Mouse (Mus musculus) embryonic facial prominence, embryonic 14.5 days (tissue): ENCODE results near the gene Tnp1. TPM values are rescaled to one million over a fixed set of nuclear protein-coding genes. Genes with fewer than 3 reads are reported as not detected.

Experiments used
- ATAC-seq: fragments of 200-750 bp; cut with Nextera tagmentation; 2 replicates; pipeline ENCODE4 v1.8.0; 2017; ENCODE audit warnings: low read depth, moderate number of reproducible peaks, moderate TSS enrichment
- DNase-seq: peaks from one replicate; pipeline ENCODE4 v3.0.0-alpha.2; 2015; ENCODE audit warnings: low spot score
- H3K27ac ChIP-seq: fragments of 300-500 bp; sonication (generic); replicated peaks from 2 replicates; pipeline ENCODE4 v1.5.1; 2014; ENCODE audit warnings: low read depth, mild to moderate bottlenecking, low read length, moderate library complexity
- H3K27me3 ChIP-seq: fragments of 300-500 bp; sonication (generic); replicated peaks from 2 replicates; pipeline ENCODE4 v1.6.1; 2014; ENCODE audit warnings: low read length; ENCODE audit not compliant: control insufficient read depth, insufficient read depth
- H3K36me3 ChIP-seq: fragments of 300-500 bp; sonication (generic); 2 replicates; pipeline ENCODE4 v1.6.1; 2014; ENCODE audit warnings: low read length, mixed read lengths; ENCODE audit not compliant: control insufficient read depth, insufficient read depth
- H3K4me1 ChIP-seq: fragments of 300-500 bp; sonication (generic); 2 replicates; pipeline ENCODE4 v1.6.1; 2014; ENCODE audit warnings: antibody characterized with exemption, low read length; ENCODE audit not compliant: control insufficient read depth, insufficient read depth
- H3K4me2 ChIP-seq: fragments of 300-500 bp; sonication (generic); 2 replicates; pipeline ENCODE4 v1.6.1; 2014; ENCODE audit warnings: low read depth, mild to moderate bottlenecking, low read length, moderate library complexity, mixed read lengths
- H3K4me3 ChIP-seq: fragments of 300-500 bp; sonication (generic); 2 replicates; pipeline ENCODE4 v1.5.1; 2014; ENCODE audit warnings: low read depth, mild to moderate bottlenecking, low read length
- H3K9ac ChIP-seq: fragments of 300-500 bp; sonication (generic); 2 replicates; pipeline ENCODE4 v1.6.1; 2014; ENCODE audit warnings: low read depth, mild to moderate bottlenecking, low read length, moderate library complexity, mixed read lengths
- H3K9me3 ChIP-seq: fragments of 300-500 bp; sonication (generic); 2 replicates; pipeline ENCODE4 v1.6.1; 2016; ENCODE audit warnings: low read length; ENCODE audit not compliant: control insufficient read depth
- WGBS: fragments of 180-500 bp; shearing (Covaris S2); extraction: QIAGEN DNeasy Blood & Tissue Kit; methylation state at CpG from one replicate; pipeline ENCODE4 v1.1.7; 2014; 5-methylcytosine and 5-hydroxymethylcytosine counted together
- polyA plus RNA-seq: library from polyadenylated mRNA; unstranded; fragments of >200 nt; fragmentation: Nextera tagmentation; extraction: Ambion mirVana; gene quantifications from 2 replicates; pipeline ENCODE4 v1.2.1, GENCODE M21; 2014

Tnp1 gene
- polyA plus RNA-seq, 1 experiment from 2014 or later: not detected

DNA sequence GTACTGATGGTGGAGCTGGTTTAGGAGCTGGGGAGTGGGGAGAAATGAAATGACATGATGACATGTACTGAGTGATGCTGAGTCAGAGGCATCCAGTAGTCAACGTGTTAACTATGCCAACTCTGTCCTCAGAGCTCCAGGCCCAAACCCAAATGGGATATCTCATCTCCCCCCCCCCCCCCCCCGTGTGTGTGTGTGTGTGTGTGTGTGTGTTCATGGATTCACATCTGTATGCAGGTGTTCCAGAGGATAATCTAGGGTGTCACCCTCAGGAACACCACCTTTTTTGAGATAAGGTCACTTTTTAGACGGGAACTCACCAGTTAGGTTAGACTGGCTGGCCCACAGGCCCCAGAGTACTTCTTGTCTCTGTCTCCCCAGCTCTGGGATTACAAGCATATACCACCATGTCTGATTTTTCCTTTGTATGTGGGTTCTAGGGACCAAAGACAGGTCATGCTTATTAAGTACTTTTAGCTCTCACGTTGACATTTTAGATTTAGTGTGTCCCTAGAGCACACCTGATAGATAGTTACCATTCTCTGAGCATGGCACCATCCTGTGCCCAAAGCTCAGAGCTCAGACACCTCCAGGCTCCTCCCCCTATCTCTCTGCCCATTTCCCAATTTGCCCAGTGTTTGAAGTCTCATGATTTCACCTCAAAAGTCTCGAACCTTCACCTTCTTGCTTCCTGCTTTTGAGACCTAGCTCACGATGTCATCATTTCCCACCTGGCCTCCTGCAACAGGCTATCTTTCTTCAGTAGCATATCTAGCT lies 31.4 kb upstream of the Tnp1 start:
- no peaks in the 10 kb centered on the region for H3K9me3 ChIP-seq
- no peak for ATAC-seq
- H3K27ac ChIP-seq: no peak overlapping the region
- H3K27me3 ChIP-seq: no peaks in the 10 kb centered on the region
- no peak for DNase-seq
- no peaks in the 10 kb centered on the region for H3K36me3 ChIP-seq
- H3K4me2 ChIP-seq: no peak overlapping the region
- H3K4me1 ChIP-seq: peaks cover 7% of the 10 kb centered on the region; the same call in 1 of the 2 replicates
- no peak overlapping the region for H3K4me3 ChIP-seq
- no peak overlapping the region for H3K9ac ChIP-seq
- 92% methylated on average over 5 of the region's 6 CpGs for WGBS

- WGBS: 26% methylated on average over 9 of the region's 9 CpGs
- Histone ChIP-seq H3K4me3 (no peak overlapping the region), H3K27ac (no peak overlapping the region; the same call in 1 of the 2 replicates), H3K27me3 (no peaks in the 10 kb centered on the region), H3K36me3 (no peaks in the 10 kb centered on the region), H3K4me1 (peaks cover 7% of the 10 kb centered on the region; the same call in 1 of the 2 replicates), H3K4me2 (no peak overlapping the region), H3K9me3 (no peaks in the 10 kb centered on the region), H3K9ac (no peak overlapping the region)
- DNase-seq (no peak), ATAC-seq (no peak)
Observed at GRCm38 (mm10) chr1:73045948-73046685, 30.4 kb upstream of the Tnp1 start.

DNA sequence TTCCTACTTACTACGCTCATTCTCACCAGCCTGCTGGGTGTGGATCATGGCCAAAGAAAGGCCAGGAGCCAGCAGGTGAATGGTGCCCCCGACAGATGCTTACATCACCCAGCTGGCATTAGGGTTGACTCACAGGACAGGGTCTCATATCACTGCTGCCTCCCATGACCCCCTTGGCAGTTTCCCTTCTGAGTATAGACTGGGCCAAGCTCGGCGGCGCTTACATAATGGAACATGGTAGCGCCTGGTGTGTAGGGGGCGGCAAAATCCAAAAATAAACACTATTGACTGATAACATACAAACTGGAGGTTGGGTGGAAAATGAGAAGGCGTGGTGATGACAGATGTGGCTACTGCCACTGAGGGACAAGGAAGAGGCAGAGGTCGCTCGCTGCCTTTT lies 28.0 kb upstream of the Tnp1 start:
- no peak for DNase-seq
- ATAC-seq: no peak

DNA sequence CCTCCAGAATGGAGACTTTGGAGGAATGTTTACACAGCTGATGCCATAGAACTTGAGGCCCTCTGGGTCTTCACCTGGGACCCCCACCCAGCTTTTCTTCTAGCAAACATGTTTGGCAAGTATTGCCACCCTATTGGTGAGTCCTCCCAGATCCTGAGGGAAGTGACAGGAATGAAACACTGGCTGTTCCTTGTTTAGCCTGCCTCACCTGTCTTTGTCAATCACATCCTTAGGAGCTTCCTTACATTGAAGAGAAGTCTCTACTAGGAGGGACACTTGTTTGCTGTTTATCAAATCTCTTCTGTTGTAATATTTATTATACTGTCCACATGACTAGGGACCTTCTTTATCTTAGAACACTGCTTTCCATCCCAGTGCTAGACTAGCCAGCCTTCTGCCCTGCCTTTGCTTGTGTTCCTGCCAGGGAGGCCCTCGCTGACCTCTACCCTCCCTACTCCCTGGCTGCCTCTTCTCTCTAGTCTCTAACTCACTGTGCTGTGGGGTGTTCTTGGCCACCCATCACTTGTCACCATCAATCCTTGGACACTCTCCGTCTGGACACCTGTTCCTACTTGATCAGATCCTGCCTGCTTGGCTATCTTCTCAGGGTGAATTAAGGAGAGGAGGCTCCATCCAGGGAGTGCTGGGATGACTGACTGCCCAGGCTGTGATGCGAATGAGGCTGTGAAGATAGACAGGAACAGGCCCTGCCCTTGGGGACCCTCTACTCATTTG lies 25.1 kb upstream of the Tnp1 start:
- no peak overlapping the region for H3K4me3 ChIP-seq
- no peak overlapping the region for H3K4me2 ChIP-seq
- no peaks in the 10 kb centered on the region for H3K36me3 ChIP-seq
- 75% methylated on average over 3 of the region's 3 CpGs for WGBS
- peaks cover 7% of the 10 kb centered on the region for H3K4me1 ChIP-seq
- peak; percentile 27; the same call in 1 of the 2 replicates for ATAC-seq
- DNase-seq: no peak
- H3K9ac ChIP-seq: no peak overlapping the region
- H3K27ac ChIP-seq: no peak overlapping the region
- no peaks in the 10 kb centered on the region for H3K9me3 ChIP-seq
- H3K27me3 ChIP-seq: no peaks in the 10 kb centered on the region

More for the DNA sequence above, 28.0 kb upstream of the Tnp1 start:
- Histone ChIP-seq H3K36me3 (no peaks in the 10 kb centered on the region), H3K27ac (no peak overlapping the region), H3K4me1 (peaks cover 13% of the 10 kb centered on the region), H3K4me2 (no peak overlapping the region), H3K9me3 (no peaks in the 10 kb centered on the region), H3K27me3 (no peaks in the 10 kb centered on the region), H3K9ac (no peak overlapping the region), H3K4me3 (no peak overlapping the region)
- WGBS: 93% methylated on average over 10 of the region's 10 CpGs

DNA sequence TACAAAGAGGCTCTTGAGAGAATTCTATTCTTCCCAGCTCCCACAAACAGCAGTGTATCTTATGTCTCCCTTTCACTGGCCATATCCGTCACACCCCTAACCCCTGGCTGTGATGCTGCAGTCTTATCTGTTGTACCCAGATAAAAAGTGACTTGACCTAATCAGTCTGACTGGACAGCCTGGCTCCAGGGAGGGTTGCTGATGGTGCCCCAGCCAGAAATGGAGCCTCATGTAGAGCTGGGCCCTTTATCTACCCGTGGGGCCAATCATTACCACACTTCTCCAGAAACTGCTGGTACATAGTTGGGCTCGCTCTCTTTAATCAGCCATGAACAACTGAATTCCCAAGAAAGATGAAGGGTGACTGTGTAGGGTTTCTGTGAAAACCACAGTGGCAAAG lies 22.8 kb upstream of the Tnp1 start:
- no peak for ATAC-seq
- H3K4me3 ChIP-seq: no peak overlapping the region
- no peaks in the 10 kb centered on the region for H3K36me3 ChIP-seq
- DNase-seq: no peak
- H3K9me3 ChIP-seq: no peaks in the 10 kb centered on the region
- H3K27ac ChIP-seq: no peak overlapping the region
- H3K4me1 ChIP-seq: peaks cover 6% of the 10 kb centered on the region
- H3K27me3 ChIP-seq: no peaks in the 10 kb centered on the region
- H3K9ac ChIP-seq: no peak overlapping the region
- 73% methylated on average over 3 of the region's 3 CpGs for WGBS
- no peak overlapping the region for H3K4me2 ChIP-seq

DNA sequence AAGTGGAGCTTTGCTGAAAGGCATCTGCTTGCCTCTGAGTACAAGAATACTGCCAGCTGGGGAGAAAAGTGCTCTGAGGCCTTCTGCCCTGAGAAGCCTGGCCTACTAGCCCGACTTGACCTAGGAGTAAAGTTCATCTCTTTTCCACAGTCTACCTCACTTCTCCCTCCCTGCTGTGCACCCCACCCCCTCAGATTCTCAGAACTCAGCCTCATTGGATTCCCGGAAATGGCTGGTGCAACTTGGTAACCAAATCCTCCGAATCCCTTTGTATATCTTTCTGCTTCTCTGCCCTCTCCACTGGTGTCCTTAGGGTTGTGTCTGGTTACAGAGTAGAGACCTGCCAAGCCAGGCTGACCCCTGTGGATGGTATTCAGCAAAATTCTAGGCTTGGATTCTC lies 20.8 kb upstream of the Tnp1 start:
- Histone ChIP-seq H3K36me3 (no peaks in the 10 kb centered on the region), H3K27ac (no peak overlapping the region), H3K4me3 (no peak overlapping the region), H3K9ac (no peak overlapping the region), H3K4me2 (no peak overlapping the region), H3K27me3 (no peaks in the 10 kb centered on the region), H3K4me1 (peaks cover 6% of the 10 kb centered on the region), H3K9me3 (no peaks in the 10 kb centered on the region)
- no peak for ATAC-seq
- DNase-seq: no peak
- 51% methylated on average over 3 of the region's 3 CpGs for WGBS

DNA sequence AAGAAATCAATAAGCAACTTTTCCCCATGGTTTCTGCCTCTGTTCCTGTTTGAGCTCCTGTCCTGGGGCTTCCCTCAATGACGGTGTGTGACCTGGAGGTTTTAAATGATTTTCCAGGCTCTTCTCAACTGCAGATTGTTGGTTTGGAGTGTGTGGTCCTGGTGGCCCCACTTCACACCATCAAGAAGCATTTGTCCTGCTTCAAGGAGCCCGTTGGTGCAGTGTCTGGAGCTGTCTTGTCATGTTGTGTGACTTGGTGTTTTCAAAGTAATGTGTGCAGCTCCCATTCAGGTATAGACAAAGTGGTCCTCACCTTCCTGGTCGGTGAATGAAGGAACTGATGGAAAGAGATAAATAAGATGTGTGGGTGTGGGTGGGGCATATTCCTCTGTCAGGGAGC lies 20.0 kb upstream of the Tnp1 start:
- Histone ChIP-seq H3K9ac (no peak overlapping the region), H3K4me3 (no peak overlapping the region), H3K9me3 (no peaks in the 10 kb centered on the region), H3K27me3 (no peaks in the 10 kb centered on the region), H3K36me3 (no peaks in the 10 kb centered on the region), H3K27ac (no peak overlapping the region), H3K4me1 (peaks cover 6% of the 10 kb centered on the region), H3K4me2 (no peak overlapping the region)
- DNase-seq: no peak
- 84% methylated on average over 3 of the region's 3 CpGs for WGBS
- no peak for ATAC-seq

DNA sequence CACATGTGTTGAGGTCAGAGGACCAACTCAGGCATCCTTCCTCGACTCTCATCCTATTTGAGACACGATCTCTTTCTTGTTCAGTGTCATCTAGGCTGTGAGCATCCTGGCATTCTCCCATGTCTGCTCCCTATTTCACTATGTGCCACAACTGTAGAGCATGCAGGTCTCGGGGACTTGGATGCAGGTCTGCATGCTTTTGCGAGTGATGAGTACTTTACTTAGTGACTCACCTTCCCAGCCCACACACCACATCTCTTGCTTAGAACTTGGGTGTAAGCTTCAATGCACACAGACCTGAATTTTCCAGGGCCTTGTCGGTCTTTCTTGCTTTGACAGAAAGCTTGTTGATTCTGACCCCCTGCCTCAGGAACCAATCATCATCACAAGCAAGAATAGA lies 16.8 kb upstream of the Tnp1 start:
- Histone ChIP-seq H3K36me3 (no peaks in the 10 kb centered on the region), H3K9me3 (no peaks in the 10 kb centered on the region), H3K27ac (no peak overlapping the region), H3K9ac (no peak overlapping the region), H3K4me2 (no peak overlapping the region), H3K27me3 (no peaks in the 10 kb centered on the region), H3K4me1 (no peaks in the 10 kb centered on the region), H3K4me3 (no peak overlapping the region)
- ATAC-seq (no peak), DNase-seq (no peak)
- 87% methylated on average over 5 of the region's 5 CpGs for WGBS
